Mouse (Mus musculus): ENCODE measurements around the gene Mrps7. TPM values are rescaled to one million over a fixed set of nuclear protein-coding genes. Genes with fewer than 3 reads are reported as not detected.

Mrps7 gene
- polyA plus RNA-seq (2015; fragmentation: Nextera tagmentation; extraction: Ambion mirVana), result 75.6 and 77.0 TPM in 2 replicates

- Histone ChIP-seq H3K36me3 (ENCODE audit: control insufficient read depth, insufficient read depth, low read length) (peaks cover 12% of the 10 kb centered on the region), H3K4me2 (ENCODE audit: low read length) (peak within 1 kb of the TSS; percentile 97), H3K4me1 (ENCODE audit: control insufficient read depth, insufficient read depth, low read length) (peaks cover 26% of the 10 kb centered on the region), H3K9me3 (replicated peaks; ENCODE audit: control insufficient read depth, low read length, poor library complexity, severe bottlenecking) (no peaks in the 10 kb centered on the region), H3K4me3 (ENCODE audit: low read depth, low read length) (peak within 1 kb of the TSS; percentile 99), H3K27ac (ENCODE audit: low read length) (peak within 1 kb of the TSS; percentile 96), H3K27me3 (ENCODE audit: control insufficient read depth, insufficient read depth, low read depth, low read length) (no peaks in the 10 kb centered on the region), H3K9ac (ENCODE audit: low read depth, low read length) (peak within 1 kb of the TSS; percentile 98)
- under 1% methylated on average over 81 of the region's 93 CpGs for WGBS
- ATAC-seq, result peak; percentile 96
Measured at GRCm38 (mm10) chr11:115603476-115604303, at the start of gene Mrps7, which contains the start of gene Gga3. Mrps7 (plus strand) TSS chr11:115603925. Gga3 (minus strand) TSS chr11:115604051.

GRCm38 (mm10) chr11:115555717-115556116 lies 48.0 kb upstream of the Mrps7 start:
- no peaks in the 10 kb centered on the region for H3K9me3 ChIP-seq (replicated peaks; ENCODE audit: control insufficient read depth, low read length, poor library complexity, severe bottlenecking)
- H3K9ac ChIP-seq (ENCODE audit: low read depth, low read length), result no peak overlapping the region
- H3K4me2 ChIP-seq (ENCODE audit: low read length), result no peak overlapping the region
- H3K27ac ChIP-seq (ENCODE audit: low read length), result no peak overlapping the region
- no peak overlapping the region for H3K4me3 ChIP-seq (ENCODE audit: low read depth, low read length)
- 83% methylated on average over 17 of the region's 17 CpGs for WGBS
- no peak for ATAC-seq
- no peaks in the 10 kb centered on the region for H3K36me3 ChIP-seq (ENCODE audit: control insufficient read depth, insufficient read depth, low read length)
- H3K4me1 ChIP-seq (ENCODE audit: control insufficient read depth, insufficient read depth, low read length), result no peaks in the 10 kb centered on the region
- no peaks in the 10 kb centered on the region for H3K27me3 ChIP-seq (ENCODE audit: control insufficient read depth, insufficient read depth, low read depth, low read length)

GRCm38 (mm10) chr11:115563406-115563805 lies 40.3 kb upstream of the Mrps7 start:
- Histone ChIP-seq H3K9ac (ENCODE audit: low read depth, low read length) (no peak overlapping the region), H3K27me3 (ENCODE audit: control insufficient read depth, insufficient read depth, low read depth, low read length) (no peaks in the 10 kb centered on the region), H3K36me3 (ENCODE audit: control insufficient read depth, insufficient read depth, low read length) (peaks cover 7% of the 10 kb centered on the region; the same call in 1 of the 2 replicates), H3K9me3 (replicated peaks; ENCODE audit: control insufficient read depth, low read length, poor library complexity, severe bottlenecking) (no peaks in the 10 kb centered on the region), H3K27ac (ENCODE audit: low read length) (peak overlapping the region; percentile 85; the same call in 1 of the 2 replicates), H3K4me3 (ENCODE audit: low read depth, low read length) (peak overlapping the region; percentile 80), H3K4me1 (ENCODE audit: control insufficient read depth, insufficient read depth, low read length) (peaks cover 11% of the 10 kb centered on the region), H3K4me2 (ENCODE audit: low read length) (peak overlapping the region; percentile 84)
- 48% methylated on average over 4 of the region's 4 CpGs for WGBS
- ATAC-seq, result no peak

DNA sequence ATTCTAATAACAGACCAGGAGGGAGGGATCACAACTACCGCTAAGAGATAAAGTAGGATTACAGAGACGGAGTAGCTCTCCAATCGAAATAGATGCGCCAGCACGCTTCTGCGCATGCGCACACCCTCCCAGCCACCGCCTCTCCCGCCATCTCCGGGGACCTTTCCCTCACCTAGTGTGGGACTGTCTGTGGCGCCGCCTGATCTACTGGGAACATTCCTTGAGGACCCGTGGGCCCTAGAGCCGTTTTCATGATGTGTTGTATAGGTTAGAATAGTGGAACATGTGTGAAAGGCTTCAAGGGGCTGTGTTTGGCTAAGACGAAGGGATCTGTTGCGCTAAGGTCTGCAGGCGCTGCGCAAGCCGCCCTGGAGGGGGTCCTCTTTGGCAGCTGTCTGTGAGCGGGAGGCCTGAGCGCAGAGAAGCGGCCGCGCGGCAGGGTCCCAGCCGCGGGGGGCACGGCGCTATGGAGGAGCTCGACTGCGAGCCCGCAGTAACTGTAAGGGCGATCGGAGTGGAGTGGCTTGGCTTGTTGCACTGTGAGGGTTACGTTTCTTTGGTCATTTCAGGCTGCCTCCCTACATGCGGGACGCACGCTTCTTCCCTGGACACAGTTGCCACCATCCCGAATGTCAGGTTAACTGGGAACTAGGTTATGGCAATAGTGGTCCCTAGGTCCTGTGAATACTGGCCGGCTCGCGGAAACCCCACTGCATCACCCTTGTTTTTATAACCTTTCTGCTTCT lies 39.5 kb upstream of the Mrps7 start, which contains the start of gene Nup85:
TSS of gene Nup85 (plus strand) at position 371 of the 746 bp plus-strand sequence.
- Histone ChIP-seq H3K4me2 (ENCODE audit: low read length) (peak within 1 kb of the TSS; percentile 84), H3K9ac (ENCODE audit: low read depth, low read length) (peak within 1 kb of the TSS; percentile 86), H3K4me1 (ENCODE audit: control insufficient read depth, insufficient read depth, low read length) (peaks cover 11% of the 10 kb centered on the region), H3K9me3 (replicated peaks; ENCODE audit: control insufficient read depth, low read length, poor library complexity, severe bottlenecking) (no peaks in the 10 kb centered on the region), H3K36me3 (ENCODE audit: control insufficient read depth, insufficient read depth, low read length) (peaks cover 11% of the 10 kb centered on the region), H3K27me3 (ENCODE audit: control insufficient read depth, insufficient read depth, low read depth, low read length) (no peaks in the 10 kb centered on the region), H3K27ac (ENCODE audit: low read length) (peak within 1 kb of the TSS; percentile 85), H3K4me3 (ENCODE audit: low read depth, low read length) (peak within 1 kb of the TSS; percentile 80)
- under 1% methylated on average over 42 of the region's 42 CpGs for WGBS
- peak; percentile 89 for ATAC-seq

DNA sequence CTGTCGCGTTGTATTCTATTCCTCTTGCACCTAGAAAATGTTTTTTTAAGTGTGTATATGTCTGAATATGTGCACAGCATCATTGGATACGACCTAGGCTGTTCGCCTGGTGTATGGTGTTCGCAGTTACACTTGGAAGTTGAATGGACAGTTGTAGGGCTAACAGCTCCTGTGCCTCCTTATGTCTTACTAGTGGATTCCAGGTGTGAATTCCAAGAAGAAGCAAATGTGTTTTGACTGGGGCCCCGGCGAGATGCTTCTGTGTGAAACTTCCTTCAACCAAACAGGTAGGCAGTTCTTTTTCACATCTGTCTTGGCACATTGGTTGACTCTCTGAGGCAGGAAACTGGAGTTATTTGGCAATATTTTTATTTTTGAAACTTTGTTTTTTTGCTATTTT lies 38.8 kb upstream of the Mrps7 start:
- peaks cover 11% of the 10 kb centered on the region for H3K4me1 ChIP-seq (ENCODE audit: control insufficient read depth, insufficient read depth, low read length)
- ATAC-seq, result 0 out of 2 replicates have a peak, but pooled peaks have one; percentile 23
- H3K27me3 ChIP-seq (ENCODE audit: control insufficient read depth, insufficient read depth, low read depth, low read length), result no peaks in the 10 kb centered on the region
- peak overlapping the region; percentile 86 for H3K9ac ChIP-seq (ENCODE audit: low read depth, low read length)
- WGBS, result 21% methylated on average over 7 of the region's 7 CpGs
- peak overlapping the region; percentile 84 for H3K4me2 ChIP-seq (ENCODE audit: low read length)
- peaks cover 15% of the 10 kb centered on the region for H3K36me3 ChIP-seq (ENCODE audit: control insufficient read depth, insufficient read depth, low read length)
- H3K27ac ChIP-seq (ENCODE audit: low read length), result no peak overlapping the region
- no peaks in the 10 kb centered on the region for H3K9me3 ChIP-seq (replicated peaks; ENCODE audit: control insufficient read depth, low read length, poor library complexity, severe bottlenecking)
- peak overlapping the region; percentile 80 for H3K4me3 ChIP-seq (ENCODE audit: low read depth, low read length)

- H3K36me3 ChIP-seq (ENCODE audit: control insufficient read depth, insufficient read depth, low read length), result peaks cover 31% of the 10 kb centered on the region
- ATAC-seq, result no peak
Measured at GRCm38 (mm10) chr11:115579080-115579479, 24.6 kb upstream of the Mrps7 start.

GRCm38 (mm10) chr11:115582913-115583606 lies 20.7 kb upstream of the Mrps7 start:
- Histone ChIP-seq H3K4me2 (ENCODE audit: low read length) (no peak overlapping the region), H3K9ac (ENCODE audit: low read depth, low read length) (no peak overlapping the region), H3K9me3 (replicated peaks; ENCODE audit: control insufficient read depth, low read length, poor library complexity, severe bottlenecking) (no peaks in the 10 kb centered on the region), H3K27me3 (ENCODE audit: control insufficient read depth, insufficient read depth, low read depth, low read length) (no peaks in the 10 kb centered on the region), H3K4me1 (ENCODE audit: control insufficient read depth, insufficient read depth, low read length) (no peaks in the 10 kb centered on the region), H3K36me3 (ENCODE audit: control insufficient read depth, insufficient read depth, low read length) (peaks cover 57% of the 10 kb centered on the region), H3K4me3 (ENCODE audit: low read depth, low read length) (no peak overlapping the region), H3K27ac (ENCODE audit: low read length) (no peak overlapping the region)
- 82% methylated on average over 10 of the region's 10 CpGs for WGBS
- no peak for ATAC-seq

More at GRCm38 (mm10) chr11:115579080-115579479, 24.6 kb upstream of the Mrps7 start:
- no peak overlapping the region for H3K4me3 ChIP-seq (ENCODE audit: low read depth, low read length)
- no peaks in the 10 kb centered on the region for H3K4me1 ChIP-seq (ENCODE audit: control insufficient read depth, insufficient read depth, low read length)
- no peak overlapping the region for H3K4me2 ChIP-seq (ENCODE audit: low read length)
- no peaks in the 10 kb centered on the region for H3K27me3 ChIP-seq (ENCODE audit: control insufficient read depth, insufficient read depth, low read depth, low read length)
- no peaks in the 10 kb centered on the region for H3K9me3 ChIP-seq (replicated peaks; ENCODE audit: control insufficient read depth, low read length, poor library complexity, severe bottlenecking)
- H3K9ac ChIP-seq (ENCODE audit: low read depth, low read length), result no peak overlapping the region
- H3K27ac ChIP-seq (ENCODE audit: low read length), result no peak overlapping the region

- H3K36me3 ChIP-seq (ENCODE audit: control insufficient read depth, insufficient read depth, low read length), result peaks cover 60% of the 10 kb centered on the region
- no peak overlapping the region for H3K9ac ChIP-seq (ENCODE audit: low read depth, low read length)
- ATAC-seq, result no peak
- H3K27me3 ChIP-seq (ENCODE audit: control insufficient read depth, insufficient read depth, low read depth, low read length), result no peaks in the 10 kb centered on the region
- no peak overlapping the region for H3K4me3 ChIP-seq (ENCODE audit: low read depth, low read length)
- no peaks in the 10 kb centered on the region for H3K9me3 ChIP-seq (replicated peaks; ENCODE audit: control insufficient read depth, low read length, poor library complexity, severe bottlenecking)
- no peaks in the 10 kb centered on the region for H3K4me1 ChIP-seq (ENCODE audit: control insufficient read depth, insufficient read depth, low read length)
- H3K4me2 ChIP-seq (ENCODE audit: low read length), result no peak overlapping the region
- WGBS, result 88% methylated on average over 10 of the region's 10 CpGs
- no peak overlapping the region for H3K27ac ChIP-seq (ENCODE audit: low read length)
Measured at GRCm38 (mm10) chr11:115584376-115585073, 19.2 kb upstream of the Mrps7 start.
